8 mouse cellular contexts compared by ENCODE assay signal in genomic region chr7:3595146-3595545, GRCm38 (mm10). TPM values are rescaled to one million over a fixed set of nuclear protein-coding genes. Genes with fewer than 3 reads are reported as not detected.
DNase-seq lines count a peak whose midpoint lies in the region; ATAC-seq and TF ChIP-seq lines count a peak whose summit lies in the region.

No protein-coding gene starts in this region.

- H3K9me3 ChIP-seq in heart, postnatal 0 days (replicated peaks; ENCODE audit: control insufficient read depth, low read length) = no peaks in the 10 kb centered on the region
- H3K9me3 ChIP-seq in limb, embryonic 15.5 days = no peaks in the 10 kb centered on the region

- H3K9ac ChIP-seq in heart, postnatal 0 days (replicated peaks; ENCODE audit: low read depth, low read length) = no peak overlapping the region
- no peak overlapping the region for H3K9ac ChIP-seq in limb, embryonic 15.5 days

- DNase-seq in adrenal gland, adult (ENCODE audit: inconsistent age in 2 of 2, low spot score in 1 of 2) = peak; percentile 40 to 71
- no peak for DNase-seq in adrenal gland, postnatal 25 days
- DNase-seq in CD4-positive, CD25-positive, alpha-beta regulatory T cell, adult 2 months (ENCODE audit: low read depth, low spot score) = peak; percentile 61
- DNase-seq in heart, postnatal 0 days (ENCODE audit: low spot score) = no peak
- DNase-seq in retina, postnatal 1 day = peak; percentile 5
- DNase-seq in right cerebral cortex, postnatal 36 days (ENCODE audit: low spot score in 2 of 2) = no peak
- DNase-seq in layer of hippocampus, postnatal 10 days (ENCODE audit: low spot score in 2 of 2) = no peak

- H3K4me3 ChIP-seq in heart, postnatal 0 days (ENCODE audit: low read depth, low read length) = 0 out of 2 replicates have a peak overlapping the region, but pooled peaks have one; percentile 19
- no peak overlapping the region for H3K4me3 ChIP-seq in limb, embryonic 15.5 days

- 0 out of 2 replicates have a peak, but pooled peaks have one; percentile 36 for ATAC-seq in heart, postnatal 0 days (ENCODE audit: insufficient read depth, low read depth)
- no peak for ATAC-seq in limb, embryonic 15.5 days (ENCODE audit: insufficient number of reproducible peaks, low FRiP score, low TSS enrichment, low read depth)

- no peak for TF ChIP-seq CTCF in heart, postnatal 0 days (IDR thresholded peaks at IDR 0.05; ENCODE audit: low read depth)

- H3K4me1 ChIP-seq in heart, postnatal 0 days (ENCODE audit: control insufficient read depth, insufficient read depth) = no peaks in the 10 kb centered on the region
- no peaks in the 10 kb centered on the region for H3K4me1 ChIP-seq in limb, embryonic 15.5 days

- no peaks in the 10 kb centered on the region for H3K36me3 ChIP-seq in heart, postnatal 0 days (replicated peaks; ENCODE audit: control insufficient read depth, insufficient read depth, low read length)
- H3K36me3 ChIP-seq in limb, embryonic 15.5 days = no peaks in the 10 kb centered on the region

- H3K27me3 ChIP-seq in heart, postnatal 0 days (ENCODE audit: control insufficient read depth, insufficient read depth, low read length) = no peaks in the 10 kb centered on the region
- H3K27me3 ChIP-seq in limb, embryonic 15.5 days = no peaks in the 10 kb centered on the region

- H3K27ac ChIP-seq in heart, postnatal 0 days (ENCODE audit: low read depth) = no peak overlapping the region
- H3K27ac ChIP-seq in limb, embryonic 15.5 days = no peak overlapping the region

- TF ChIP-seq EP300 in heart, postnatal 0 days (IDR thresholded peaks at IDR 0.05; ENCODE audit: low read depth) = no peak

- peak overlapping the region; percentile 16; the same call in 1 of the 2 replicates for H3K4me2 ChIP-seq in heart, postnatal 0 days (ENCODE audit: low read depth, low read length)
- H3K4me2 ChIP-seq in limb, embryonic 15.5 days = 0 out of 2 replicates have a peak overlapping the region, but pooled peaks have one; percentile 5

- WGBS in heart, postnatal 0 days = 11% methylated on average over 9 of the region's 9 CpGs
- 14% methylated on average over 9 of the region's 9 CpGs for WGBS in limb, embryonic 15.5 days

RNA-seq across cellular contexts. Expression of gene Oscar, which starts 20.8 kb away (rescaled TPM):
- total RNA-seq in adrenal gland, postnatal 25 days (2021) = 0.39 TPM in 1 of 2 replicates, not detected in the other
- 0.19 TPM in 1 of 2 replicates, not detected in the other for total RNA-seq in heart, postnatal 0 days (2014; rRNA removed; ENCODE audit: low replicate concordance)
- polyA plus RNA-seq in heart, postnatal 0 days (2015; fragmentation: Nextera tagmentation; extraction: Ambion mirVana) = 0.25 and 0.37 TPM in 2 replicates
- polyA plus RNA-seq in limb, embryonic 15.5 days (2015; fragmentation: Nextera tagmentation; extraction: Ambion mirVana) = 0.29 and 0.87 TPM in 2 replicates
- 1 to 10 TPM in 1 of 2 experiments, under 1 TPM in 1; 0.74 to 1.2 TPM for total RNA-seq in layer of hippocampus, postnatal 10 days (2021)

RNA-seq across cellular contexts. Expression of gene Ndufa3, which starts 22.0 kb away (rescaled TPM):
- 484 and 641 TPM in 2 replicates for total RNA-seq in adrenal gland, postnatal 25 days (2021)
- 915 and 1,160 TPM in 2 replicates for total RNA-seq in heart, postnatal 0 days (2014; rRNA removed; ENCODE audit: low replicate concordance)
- 1,410 and 1,523 TPM in 2 replicates for polyA plus RNA-seq in heart, postnatal 0 days (2015; fragmentation: Nextera tagmentation; extraction: Ambion mirVana)
- polyA plus RNA-seq in limb, embryonic 15.5 days (2015; fragmentation: Nextera tagmentation; extraction: Ambion mirVana) = 425 and 461 TPM in 2 replicates
- 100 to 1,000 TPM; 531 to 596 TPM for total RNA-seq in layer of hippocampus, postnatal 10 days (2021)

RNA-seq across cellular contexts. Expression of gene Tfpt, which starts 34.6 kb away (rescaled TPM):
- 22.8 and 24.4 TPM in 2 replicates for total RNA-seq in adrenal gland, postnatal 25 days (2021)
- 3.1 and 21.0 TPM in 2 replicates for total RNA-seq in heart, postnatal 0 days (2014; rRNA removed; ENCODE audit: low replicate concordance)
- polyA plus RNA-seq in heart, postnatal 0 days (2015; fragmentation: Nextera tagmentation; extraction: Ambion mirVana) = 14.2 and 16.0 TPM in 2 replicates
- 23.2 and 24.6 TPM in 2 replicates for polyA plus RNA-seq in limb, embryonic 15.5 days (2015; fragmentation: Nextera tagmentation; extraction: Ambion mirVana)
- 10 to 100 TPM; 34.4 to 42.6 TPM for total RNA-seq in layer of hippocampus, postnatal 10 days (2021)

RNA-seq across cellular contexts. Expression of gene Prpf31, which starts 34.6 kb away (rescaled TPM):
- total RNA-seq in adrenal gland, postnatal 25 days (2021) = 42.0 and 46.4 TPM in 2 replicates
- total RNA-seq in heart, postnatal 0 days (2014; rRNA removed; ENCODE audit: low replicate concordance) = 32.2 and 47.9 TPM in 2 replicates
- polyA plus RNA-seq in heart, postnatal 0 days (2015; fragmentation: Nextera tagmentation; extraction: Ambion mirVana) = 35.3 and 41.5 TPM in 2 replicates
- polyA plus RNA-seq in limb, embryonic 15.5 days (2015; fragmentation: Nextera tagmentation; extraction: Ambion mirVana) = 88.3 and 94.0 TPM in 2 replicates
- 10 to 100 TPM; 59.7 to 59.9 TPM for total RNA-seq in layer of hippocampus, postnatal 10 days (2021)

RNA-seq across cellular contexts. Expression of gene Cnot3, which starts 49.9 kb away (rescaled TPM):
- total RNA-seq in adrenal gland, postnatal 25 days (2021) = 71.6 and 75.9 TPM in 2 replicates
- total RNA-seq in heart, postnatal 0 days (2014; rRNA removed; ENCODE audit: low replicate concordance) = 7.5 and 16.8 TPM in 2 replicates
- 15.9 and 19.4 TPM in 2 replicates for polyA plus RNA-seq in heart, postnatal 0 days (2015; fragmentation: Nextera tagmentation; extraction: Ambion mirVana)
- polyA plus RNA-seq in limb, embryonic 15.5 days (2015; fragmentation: Nextera tagmentation; extraction: Ambion mirVana) = 48.3 and 53.3 TPM in 2 replicates
- 10 to 100 TPM; 54.5 to 57.5 TPM for total RNA-seq in layer of hippocampus, postnatal 10 days (2021)

Comparison
In these comparisons a context has a peak if more than half of its experiments do, and no peak if none do; other contexts are left out.
1. DNase-seq: peak in adrenal gland, adult (2 of 2), CD4-positive, CD25-positive, alpha-beta regulatory T cell, adult 2 months (single experiment) and retina, postnatal 1 day (single experiment); none in adrenal gland, postnatal 25 days (single experiment), heart, postnatal 0 days (single experiment), right cerebral cortex, postnatal 36 days (0 of 2) and layer of hippocampus, postnatal 10 days (0 of 2).